In the genomic region with DNA sequence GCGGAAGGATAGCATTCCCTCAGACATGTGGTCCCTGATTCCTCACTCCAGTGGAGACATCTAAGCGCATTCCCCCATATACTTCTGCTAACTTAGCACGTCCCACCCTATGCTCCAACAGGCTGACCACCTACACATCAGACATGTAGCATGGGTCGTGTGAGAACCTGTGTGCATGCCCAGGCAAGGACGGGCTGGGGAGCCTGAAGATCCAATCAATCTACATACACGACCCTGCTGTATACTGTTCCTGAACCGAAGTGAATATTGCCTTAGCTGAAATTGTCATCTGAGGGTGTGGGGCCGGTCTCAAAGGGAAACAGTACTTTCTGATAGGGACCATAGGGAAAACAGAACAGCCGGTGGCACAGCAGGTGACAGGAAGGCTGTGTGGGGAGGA, we compare ENCODE assay signal across 9 mouse cellular contexts. TPM values are rescaled to one million over a fixed set of nuclear protein-coding genes. Genes with fewer than 3 reads are reported as not detected.
A peak's percentile ranks its signal among the peaks of the same experiment; 100 is the strongest.
DNase-seq lines count a peak whose midpoint lies in the region; ATAC-seq and TF ChIP-seq lines count a peak whose summit lies in the region.
"Had no signal": no experiment of that assay in that cellular context is flagged by ENCODE, and none has a peak within 500 bp of the region (broad histone marks: within the 10 kb centered on the region; RNA-seq: fewer than 3 reads in every experiment).

No protein-coding gene starts in this region.

- peak overlapping the region; percentile 97 for H3K4me2 ChIP-seq in embryonic facial prominence, embryonic 14.5 days (ENCODE audit: low read depth, low read length)
- H3K4me2 ChIP-seq in intestine, embryonic 16.5 days (ENCODE audit: low read depth, low read length) = peak overlapping the region; percentile 91
- H3K4me2 ChIP-seq in neural tube, embryonic 12.5 days (replicated peaks) = peak overlapping the region; percentile 97

- no peaks in the 10 kb centered on the region for H3K9me3 ChIP-seq in embryonic facial prominence, embryonic 14.5 days (ENCODE audit: control insufficient read depth, low read length)
- H3K9me3 ChIP-seq in intestine, embryonic 16.5 days (ENCODE audit: control insufficient read depth, low read length) = no peaks in the 10 kb centered on the region
- H3K9me3 ChIP-seq in neural tube, embryonic 12.5 days = no peaks in the 10 kb centered on the region

- peaks cover 51% of the 10 kb centered on the region for H3K4me1 ChIP-seq in liver, adult 2 months (ENCODE audit: control insufficient read depth, insufficient read depth, low read length)
- peaks cover 21% of the 10 kb centered on the region for H3K4me1 ChIP-seq in embryonic facial prominence, embryonic 14.5 days (ENCODE audit: control insufficient read depth, insufficient read depth, low read length)
- H3K4me1 ChIP-seq in intestine, embryonic 16.5 days (ENCODE audit: control insufficient read depth, insufficient read depth, low read length) = peaks cover 19% of the 10 kb centered on the region
- peaks cover 37% of the 10 kb centered on the region for H3K4me1 ChIP-seq in neural tube, embryonic 12.5 days

- peak overlapping the region; percentile 87 for H3K27ac ChIP-seq in liver, adult 2 months (replicated peaks; ENCODE audit: insufficient read depth, low read depth, low read length)
- H3K27ac ChIP-seq in embryonic facial prominence, embryonic 14.5 days (replicated peaks; ENCODE audit: low read depth, low read length) = peak overlapping the region; percentile 93; the same call in 1 of the 2 replicates
- H3K27ac ChIP-seq in intestine, embryonic 16.5 days (ENCODE audit: low read length) = no peak overlapping the region
- no peak overlapping the region for H3K27ac ChIP-seq in neural tube, embryonic 12.5 days

- H3K9ac ChIP-seq in liver, adult 2 months (ENCODE audit: low read depth, low read length) = peak overlapping the region; percentile 88
- H3K9ac ChIP-seq in embryonic facial prominence, embryonic 14.5 days (ENCODE audit: low read depth, low read length) = peak overlapping the region; percentile 92
- H3K9ac ChIP-seq in intestine, embryonic 16.5 days (ENCODE audit: low read depth, low read length) = peak overlapping the region; percentile 90
- peak overlapping the region; percentile 94 for H3K9ac ChIP-seq in neural tube, embryonic 12.5 days

- no peaks in the 10 kb centered on the region for H3K27me3 ChIP-seq in liver, adult 2 months (ENCODE audit: control insufficient read depth, insufficient read depth, low read length)
- H3K27me3 ChIP-seq in embryonic facial prominence, embryonic 14.5 days (replicated peaks; ENCODE audit: control insufficient read depth, insufficient read depth, low read length) = no peaks in the 10 kb centered on the region
- H3K27me3 ChIP-seq in intestine, embryonic 16.5 days (replicated peaks; ENCODE audit: control insufficient read depth, insufficient read depth, low read length) = no peaks in the 10 kb centered on the region
- H3K27me3 ChIP-seq in neural tube, embryonic 12.5 days (replicated peaks) = no peaks in the 10 kb centered on the region

- DNase-seq in liver, adult 2 months (ENCODE audit: extremely low read depth, low read depth, low spot score) = no peak
- DNase-seq in liver = no peak
- no peak for DNase-seq in embryonic facial prominence, embryonic 14.5 days (ENCODE audit: low spot score)
- DNase-seq in cerebellum, adult 11-12 months = no peak
- no peak for DNase-seq in thymus, postnatal 14 days
- no peak for DNase-seq in layer of hippocampus, postnatal 10 days (ENCODE audit: low spot score in 2 of 2)
- DNase-seq: gastrocnemius, postnatal 14 days had no signal

- peaks cover 30% of the 10 kb centered on the region for H3K79me2 ChIP-seq in liver, adult 2 months (ENCODE audit: control insufficient read depth, insufficient read depth, low read length)

- WGBS in liver, adult 2 months = 44% methylated on average over 9 of the region's 9 CpGs
- 72% methylated on average over 9 of the region's 9 CpGs for WGBS in embryonic facial prominence, embryonic 14.5 days
- WGBS in intestine, embryonic 16.5 days = 65% methylated on average over 9 of the region's 9 CpGs
- WGBS in neural tube, embryonic 12.5 days = 77% methylated on average over 9 of the region's 9 CpGs

- ATAC-seq in embryonic facial prominence, embryonic 14.5 days (ENCODE audit: low read depth) = no peak
- no peak for ATAC-seq in intestine, embryonic 16.5 days
- no peak for ATAC-seq in neural tube, embryonic 12.5 days (ENCODE audit: low FRiP score, low read depth)

- TF ChIP-seq CTCF in liver, adult 2 months (IDR thresholded peaks at IDR 0.05; ENCODE audit: low read depth, low read length) = no peak

- no peak for TF ChIP-seq POLR2A in liver, adult 2 months (IDR thresholded peaks at IDR 0.05; ENCODE audit: extremely low read depth, insufficient read depth, low read length)

- H3K4me3 ChIP-seq in liver, adult 2 months (ENCODE audit: insufficient read depth, low read depth, low read length) = peak overlapping the region; percentile 83
- peak overlapping the region; percentile 89 for H3K4me3 ChIP-seq in embryonic facial prominence, embryonic 14.5 days (ENCODE audit: low read depth, low read length)
- H3K4me3 ChIP-seq in intestine, embryonic 16.5 days (ENCODE audit: low read length) = peak overlapping the region; percentile 87
- peak overlapping the region; percentile 80 for H3K4me3 ChIP-seq in neural tube, embryonic 12.5 days

- H3K36me3 ChIP-seq in liver, adult 2 months (ENCODE audit: control insufficient read depth, insufficient read depth, low read length) = peaks cover 8% of the 10 kb centered on the region; the same call in 1 of the 2 replicates
- H3K36me3 ChIP-seq in embryonic facial prominence, embryonic 14.5 days (ENCODE audit: control insufficient read depth, insufficient read depth, low read length) = peaks cover 53% of the 10 kb centered on the region
- peaks cover 11% of the 10 kb centered on the region; the same call in 1 of the 2 replicates for H3K36me3 ChIP-seq in intestine, embryonic 16.5 days (ENCODE audit: control insufficient read depth, insufficient read depth, low read length)
- peaks cover 50% of the 10 kb centered on the region for H3K36me3 ChIP-seq in neural tube, embryonic 12.5 days

RNA-seq across cellular contexts. Expression of a gene that starts 0.9 kb away (rescaled TPM):
- 0.60 and 1.4 TPM in 2 replicates for total RNA-seq in liver, adult 2 months (2014; rRNA removed)
- polyA plus RNA-seq in liver, adult 2 months (2012; rRNA removed) = not detected in 2 replicates
- polyA plus RNA-seq in embryonic facial prominence, embryonic 14.5 days (2014; fragmentation: Nextera tagmentation; extraction: Ambion mirVana) = not detected in 2 replicates
- not detected in 2 replicates for polyA plus RNA-seq in intestine, embryonic 16.5 days (2015; fragmentation: Nextera tagmentation; extraction: Ambion mirVana)
- polyA plus RNA-seq in neural tube, embryonic 12.5 days (2016; fragmentation: Nextera tagmentation; extraction: Ambion mirVana) = not detected in 2 replicates
- total RNA-seq in layer of hippocampus, postnatal 10 days (2021) = under 1 TPM; 0.40 to 0.73 TPM
- total RNA-seq: gastrocnemius, postnatal 14 days had no signal

RNA-seq across cellular contexts. Expression of a gene that starts 1.6 kb away (rescaled TPM):
- total RNA-seq in liver, adult 2 months (2014; rRNA removed) = 17.5 and 20.3 TPM in 2 replicates
- polyA plus RNA-seq in liver, adult 2 months (2012; rRNA removed) = 24.6 and 34.4 TPM in 2 replicates
- polyA plus RNA-seq in embryonic facial prominence, embryonic 14.5 days (2014; fragmentation: Nextera tagmentation; extraction: Ambion mirVana) = 76.0 and 80.0 TPM in 2 replicates
- 68.3 and 70.1 TPM in 2 replicates for polyA plus RNA-seq in intestine, embryonic 16.5 days (2015; fragmentation: Nextera tagmentation; extraction: Ambion mirVana)
- 89.1 and 94.8 TPM in 2 replicates for polyA plus RNA-seq in neural tube, embryonic 12.5 days (2016; fragmentation: Nextera tagmentation; extraction: Ambion mirVana)
- total RNA-seq in layer of hippocampus, postnatal 10 days (2021) = 100 to 1,000 TPM in 1 of 2 experiments, 10 to 100 TPM in 1; 91.1 to 106 TPM

RNA-seq across cellular contexts. Expression of a gene that starts 2.2 kb away (rescaled TPM):
- 15.0 and 15.4 TPM in 2 replicates for total RNA-seq in liver, adult 2 months (2014; rRNA removed)
- polyA plus RNA-seq in liver, adult 2 months (2012; rRNA removed) = 22.1 and 29.2 TPM in 2 replicates
- 65.4 and 75.3 TPM in 2 replicates for polyA plus RNA-seq in embryonic facial prominence, embryonic 14.5 days (2014; fragmentation: Nextera tagmentation; extraction: Ambion mirVana)
- polyA plus RNA-seq in intestine, embryonic 16.5 days (2015; fragmentation: Nextera tagmentation; extraction: Ambion mirVana) = 33.1 and 35.1 TPM in 2 replicates
- 30.3 and 34.2 TPM in 2 replicates for polyA plus RNA-seq in neural tube, embryonic 12.5 days (2016; fragmentation: Nextera tagmentation; extraction: Ambion mirVana)
- 10 to 100 TPM; 27.2 to 28.1 TPM for total RNA-seq in layer of hippocampus, postnatal 10 days (2021)

RNA-seq across cellular contexts. Expression of a gene that starts 7.6 kb away (rescaled TPM):
- total RNA-seq in liver, adult 2 months (2014; rRNA removed) = not detected in 2 replicates
- polyA plus RNA-seq in liver, adult 2 months (2012; rRNA removed) = not detected in 2 replicates
- polyA plus RNA-seq in embryonic facial prominence, embryonic 14.5 days (2014; fragmentation: Nextera tagmentation; extraction: Ambion mirVana) = not detected in 2 replicates
- not detected in 2 replicates for polyA plus RNA-seq in intestine, embryonic 16.5 days (2015; fragmentation: Nextera tagmentation; extraction: Ambion mirVana)
- not detected in 2 replicates for polyA plus RNA-seq in neural tube, embryonic 12.5 days (2016; fragmentation: Nextera tagmentation; extraction: Ambion mirVana)
- not detected for total RNA-seq in layer of hippocampus, postnatal 10 days (2021)
- total RNA-seq: gastrocnemius, postnatal 14 days had no signal

RNA-seq across cellular contexts. Expression of a gene that starts 9.8 kb away (rescaled TPM):
- total RNA-seq in liver, adult 2 months (2014; rRNA removed) = 0.46 TPM in 1 of 2 replicates, not detected in the other
- polyA plus RNA-seq in liver, adult 2 months (2012; rRNA removed) = 1.0 TPM in 1 of 2 replicates, not detected in the other
- polyA plus RNA-seq in embryonic facial prominence, embryonic 14.5 days (2014; fragmentation: Nextera tagmentation; extraction: Ambion mirVana) = 0.88 and 3.6 TPM in 2 replicates
- polyA plus RNA-seq in intestine, embryonic 16.5 days (2015; fragmentation: Nextera tagmentation; extraction: Ambion mirVana) = not detected in 2 replicates
- not detected in 2 replicates for polyA plus RNA-seq in neural tube, embryonic 12.5 days (2016; fragmentation: Nextera tagmentation; extraction: Ambion mirVana)
- total RNA-seq in layer of hippocampus, postnatal 10 days (2021) = not detected
- total RNA-seq: gastrocnemius, postnatal 14 days had no signal

Comparison
In these comparisons a context has a peak if more than half of its experiments do, and no peak if none do; other contexts are left out.
1. H3K27ac ChIP-seq: peak in liver, adult 2 months (single experiment) and embryonic facial prominence, embryonic 14.5 days (single experiment); none in intestine, embryonic 16.5 days (single experiment) and neural tube, embryonic 12.5 days (single experiment).
2. Peak in every context shown above with its lines, with median percentiles within 50 percentile points of each other: H3K4me3 ChIP-seq, H3K9ac ChIP-seq and H3K4me2 ChIP-seq.